Mouse (Mus musculus) lung, embryonic 14.5 days (tissue): ENCODE measurements at regions not wholly inside any gene's neighbourhood (a gene's known extent, or its start where the extent isn't known, plus 50 kb on each side); places are given as distances from the start of the nearest gene placed in this dataset.
A peak's percentile ranks its signal among the peaks of the same experiment; 100 is the strongest.

Source experiments
- ATAC-seq: fragments of 200-750 bp; cut with Nextera tagmentation; 2 replicates; pipeline ENCODE4 v1.8.0; 2017; ENCODE audit warnings: mild to moderate bottlenecking, moderate TSS enrichment, moderate library complexity; ENCODE audit not compliant: insufficient read depth
- DNase-seq: peaks from one replicate; pipeline ENCODE4 v3.0.0-alpha.2; 2015
- H3K27ac ChIP-seq: fragments of 300-500 bp; sonication (generic); 2 replicates; pipeline ENCODE4 v1.5.1; 2014; ENCODE audit warnings: low read depth, mild to moderate bottlenecking, moderate library complexity
- H3K27me3 ChIP-seq: fragments of 300-500 bp; sonication (generic); 2 replicates; pipeline ENCODE4 v1.6.1; 2014; ENCODE audit warnings: low read length, control low read depth; ENCODE audit not compliant: insufficient read depth
- H3K36me3 ChIP-seq: fragments of 300-500 bp; sonication (generic); 2 replicates; pipeline ENCODE4 v1.6.1; 2014; ENCODE audit warnings: control low read depth; ENCODE audit not compliant: insufficient read depth
- H3K4me1 ChIP-seq: fragments of 300-500 bp; sonication (generic); 2 replicates; pipeline ENCODE4 v1.6.1; 2014; ENCODE audit warnings: antibody characterized with exemption, control low read depth; ENCODE audit not compliant: insufficient read depth
- H3K4me2 ChIP-seq: fragments of 300-500 bp; sonication (generic); 2 replicates; pipeline ENCODE4 v1.6.1; 2014; ENCODE audit warnings: mild to moderate bottlenecking
- H3K4me3 ChIP-seq: fragments of 300-500 bp; sonication (generic); 2 replicates; pipeline ENCODE4 v1.5.1; 2014; ENCODE audit warnings: low read depth, low read length
- H3K9ac ChIP-seq: fragments of 300-500 bp; sonication (generic); 2 replicates; pipeline ENCODE4 v1.6.1; 2014
- H3K9me3 ChIP-seq: fragments of 300-500 bp; sonication (generic); 2 replicates; pipeline ENCODE4 v1.6.1; 2016; ENCODE audit warnings: low read depth, low read length, control low read depth
- CTCF ChIP-seq: IDR thresholded peaks from 2 replicates; pipeline ENCODE4 v1.5.1; 2016; ENCODE audit warnings: antibody characterized with exemption, low read depth
- WGBS: fragments of 180-500 bp; shearing (Covaris S2); extraction: QIAGEN DNeasy Blood & Tissue Kit; methylation state at CpG from one replicate; pipeline ENCODE4 v1.1.7; 2014; 5-methylcytosine and 5-hydroxymethylcytosine counted together

GRCm38 (mm10) chr7:67429008-67429873 is 56.6 kb upstream of the Mef2a start:
- Histone ChIP-seq H3K9ac (no peak overlapping the region), H3K4me3 (no peak overlapping the region), H3K9me3 (no peaks in the 10 kb centered on the region), H3K36me3 (no peaks in the 10 kb centered on the region), H3K27me3 (no peaks in the 10 kb centered on the region), H3K27ac (no peak overlapping the region), H3K4me1 (no peaks in the 10 kb centered on the region), H3K4me2 (no peak overlapping the region)
- DNase-seq (no peak), ATAC-seq (no peak)
- TF ChIP-seq CTCF = no peak
- WGBS = 91% methylated on average over 28 of the region's 28 CpGs

GRCm38 (mm10) chr7:67428388-67428787 is 55.7 kb upstream of the Mef2a start:
- TF ChIP-seq CTCF = no peak
- no peaks in the 10 kb centered on the region for H3K36me3 ChIP-seq
- no peaks in the 10 kb centered on the region for H3K4me1 ChIP-seq
- DNase-seq (no peak), ATAC-seq (no peak)
- H3K27ac ChIP-seq = no peak overlapping the region
- no peaks in the 10 kb centered on the region for H3K9me3 ChIP-seq
- no peaks in the 10 kb centered on the region for H3K27me3 ChIP-seq
- no peak overlapping the region for H3K9ac ChIP-seq
- no peak overlapping the region for H3K4me3 ChIP-seq
- H3K4me2 ChIP-seq = no peak overlapping the region
- WGBS = 80% methylated on average over 3 of the region's 3 CpGs

- Histone ChIP-seq H3K9ac (no peak overlapping the region), H3K27me3 (no peaks in the 10 kb centered on the region), H3K4me1 (peaks cover 10% of the 10 kb centered on the region; the same call in 1 of the 2 replicates), H3K9me3 (no peaks in the 10 kb centered on the region), H3K4me2 (no peak overlapping the region), H3K4me3 (no peak overlapping the region), H3K36me3 (no peaks in the 10 kb centered on the region), H3K27ac (no peak overlapping the region)
- DNase-seq (no peak), ATAC-seq (no peak)
- no peak for TF ChIP-seq CTCF
Measured at GRCm38 (mm10) chr7:67426076-67426475, 53.4 kb upstream of the Mef2a start.

- 33% methylated on average over 1 of the region's 1 CpGs for WGBS
- TF ChIP-seq CTCF = no peak
- peaks cover 12% of the 10 kb centered on the region; the same call in 1 of the 2 replicates for H3K4me1 ChIP-seq
- ATAC-seq (no peak), DNase-seq (no peak)
- H3K36me3 ChIP-seq = no peaks in the 10 kb centered on the region
- no peaks in the 10 kb centered on the region for H3K27me3 ChIP-seq
- no peak overlapping the region for H3K4me3 ChIP-seq
- H3K9ac ChIP-seq = no peak overlapping the region
- H3K4me2 ChIP-seq = no peak overlapping the region
- H3K9me3 ChIP-seq = no peaks in the 10 kb centered on the region
- H3K27ac ChIP-seq = no peak overlapping the region
Measured at GRCm38 (mm10) chr7:67425581-67425980, 52.9 kb upstream of the Mef2a start.

GRCm38 (mm10) chr7:67424810-67425485 is 52.3 kb upstream of the Mef2a start:
- no peak for ATAC-seq

More at GRCm38 (mm10) chr7:67424810-67425485, 52.3 kb upstream of the Mef2a start:
- no peaks in the 10 kb centered on the region for H3K27me3 ChIP-seq
- H3K9ac ChIP-seq = no peak overlapping the region
- 0 out of 2 replicates have a peak overlapping the region, but pooled peaks have one; percentile 16 for H3K27ac ChIP-seq
- no peak overlapping the region for H3K4me2 ChIP-seq
- H3K4me3 ChIP-seq = no peak overlapping the region
- no peaks in the 10 kb centered on the region for H3K9me3 ChIP-seq
- peak; percentile 40 for DNase-seq
- no peak for TF ChIP-seq CTCF
- peaks cover 12% of the 10 kb centered on the region; the same call in 1 of the 2 replicates for H3K4me1 ChIP-seq
- 47% methylated on average over 8 of the region's 8 CpGs for WGBS
- no peaks in the 10 kb centered on the region for H3K36me3 ChIP-seq
